Mouse (Mus musculus): Measurements from ENCODE around the gene Olfr967. TPM values are rescaled to one million over a fixed set of nuclear protein-coding genes. Genes with fewer than 3 reads are reported as not detected.
"Not testable (repeated sequence)": the region's sequence is repeated elsewhere in the genome, so short reads cannot be mapped to it uniquely, and the experiment has no call there.

Gene Olfr967
- total RNA-seq (2021) = not detected

DNA sequence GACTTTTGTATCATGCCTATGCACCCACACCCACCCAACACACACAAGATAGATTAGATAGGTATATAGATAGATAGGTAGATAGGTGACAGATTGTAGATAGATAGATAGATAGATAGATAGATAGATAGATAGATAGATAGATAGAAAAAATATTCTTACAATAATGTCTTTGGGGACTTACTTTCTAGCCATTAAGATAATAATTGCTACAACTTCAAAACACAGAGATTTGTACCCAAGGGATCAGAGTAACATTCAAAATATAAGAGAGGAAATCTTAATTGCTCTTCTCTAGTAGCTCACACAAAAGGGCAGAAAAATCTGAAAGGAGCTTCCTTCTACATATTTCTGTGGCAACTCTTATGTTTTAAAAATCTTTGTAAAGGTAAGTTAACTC lies at the start of gene Olfr967:
Gene Olfr967 (plus strand): TSS at position 301 of the 400 bp plus-strand sequence.
- DNase-seq (ENCODE audit: low spot score) = no peak
- intact Hi-C loops (cut with DNase I) = no loop called here

DNA sequence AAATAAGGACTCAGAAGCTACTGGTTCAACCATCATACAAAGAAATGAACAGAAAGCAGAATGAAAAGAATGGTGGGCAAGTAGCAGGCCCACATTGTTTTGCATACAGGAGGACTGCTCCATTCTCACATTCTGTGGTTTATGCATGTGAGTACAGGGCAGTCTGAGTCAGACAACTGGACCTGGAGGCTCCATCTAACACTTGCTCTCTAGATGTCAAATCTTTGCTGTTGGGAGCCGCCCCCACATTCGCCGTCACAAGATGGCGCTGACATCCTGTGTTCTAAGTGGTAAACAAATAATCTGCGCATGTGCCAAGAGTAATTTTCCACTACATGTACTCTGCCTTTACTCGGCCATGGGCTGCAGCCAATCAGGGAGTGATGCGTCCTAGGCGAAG lies 44.9 kb upstream of the Olfr967 start:
- intact Hi-C loops (cut with DNase I); DNase-seq (ENCODE audit: low spot score): not testable (repeated sequence)

DNA sequence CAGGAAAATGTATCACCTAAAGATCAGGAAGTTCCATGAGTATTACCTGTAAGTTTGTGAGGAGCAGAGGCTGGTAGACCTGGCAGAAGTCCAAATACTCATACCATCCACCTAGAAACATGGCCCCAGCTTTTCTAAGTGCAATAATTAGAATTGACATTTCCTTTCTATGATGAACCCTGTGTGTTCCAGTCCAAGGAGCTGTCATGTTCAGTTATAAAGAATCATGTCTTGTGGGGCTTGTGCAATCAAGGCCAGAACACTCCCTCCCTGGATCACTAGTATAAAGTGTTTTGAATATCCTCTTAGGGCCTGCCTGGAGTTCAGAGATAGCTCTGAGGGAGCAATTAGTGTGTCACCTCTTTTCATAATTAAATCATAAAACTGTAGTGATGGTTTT lies 39.0 kb upstream of the Olfr967 start, which contains the start of gene Olfr149:
Gene Olfr149 (minus strand): TSS at position 101 of the 400 bp plus-strand sequence.
- intact Hi-C loops (cut with DNase I) = no loop called here
- no peak for DNase-seq (ENCODE audit: low spot score)

DNA sequence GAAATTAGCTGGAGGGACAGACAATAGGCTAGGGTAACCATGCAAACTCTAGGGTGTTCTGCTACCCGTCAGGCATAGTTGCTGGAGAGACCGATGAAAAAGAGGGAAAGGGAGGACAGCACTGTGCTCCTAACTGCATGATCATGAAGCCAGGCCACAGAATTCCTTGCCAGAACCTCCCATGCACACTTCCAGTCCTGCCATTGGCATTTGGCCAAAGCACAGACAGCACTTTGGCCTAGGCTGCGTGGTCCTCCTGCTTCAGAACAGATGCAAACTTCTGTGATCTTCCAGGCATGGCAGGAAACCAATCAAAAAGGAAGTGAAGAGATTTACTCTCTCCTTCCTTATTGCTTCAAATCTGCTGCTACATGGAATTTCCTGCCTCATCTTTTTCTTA lies 37.1 kb upstream of the Olfr967 start:
- intact Hi-C loops (cut with DNase I) = no loop called here
- DNase-seq (ENCODE audit: low spot score) = no peak

DNA sequence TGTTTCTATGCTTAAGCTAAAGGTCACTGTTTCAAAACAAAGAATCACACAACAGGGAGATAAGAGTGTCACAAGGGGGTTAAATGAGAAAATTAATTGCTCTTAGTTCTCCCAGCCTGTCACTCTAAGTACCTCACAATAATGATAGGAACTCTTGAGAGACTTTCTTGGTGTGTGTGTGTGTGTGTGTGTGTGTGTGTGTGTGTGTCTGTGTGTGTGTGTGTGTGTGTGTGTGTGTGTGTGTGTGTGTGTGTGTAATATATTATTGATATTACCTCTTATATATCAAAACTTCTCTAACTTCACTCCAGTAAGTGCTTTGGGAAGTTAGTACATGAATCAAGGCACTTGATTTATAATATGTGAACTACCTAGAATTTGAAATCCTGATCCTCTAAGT lies 35.0 kb upstream of the Olfr967 start, which contains the start of gene Olfr965:
Gene Olfr965 (plus strand): TSS at position 301 of the 400 bp plus-strand sequence.
- no peak for DNase-seq (ENCODE audit: low spot score)
- intact Hi-C loops (cut with DNase I) = no loop called here

DNA sequence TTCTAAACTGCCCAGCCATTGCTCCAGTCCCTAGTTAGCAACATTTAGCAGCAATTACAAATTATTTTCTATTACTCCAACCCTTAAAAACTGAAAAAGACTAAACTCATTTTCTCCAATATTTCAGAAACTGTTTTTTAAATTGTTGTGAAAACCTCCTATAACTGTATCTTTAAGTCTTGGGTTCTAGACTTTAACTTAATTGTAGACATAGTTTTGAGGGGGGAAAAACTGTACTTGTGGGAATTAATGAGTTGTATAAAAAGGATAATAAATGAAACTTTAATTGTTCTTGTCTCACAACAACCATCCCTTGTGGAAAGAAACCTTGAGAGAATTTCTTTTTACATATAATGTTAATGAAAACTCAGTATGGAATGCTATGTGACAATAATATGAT lies 15.4 kb upstream of the Olfr967 start, which contains the start of gene Olfr150:
Gene Olfr150 (plus strand): TSS at position 301 of the 400 bp plus-strand sequence.
- intact Hi-C loops (cut with DNase I) = no loop called here
- no peak for DNase-seq (ENCODE audit: low spot score)

DNA sequence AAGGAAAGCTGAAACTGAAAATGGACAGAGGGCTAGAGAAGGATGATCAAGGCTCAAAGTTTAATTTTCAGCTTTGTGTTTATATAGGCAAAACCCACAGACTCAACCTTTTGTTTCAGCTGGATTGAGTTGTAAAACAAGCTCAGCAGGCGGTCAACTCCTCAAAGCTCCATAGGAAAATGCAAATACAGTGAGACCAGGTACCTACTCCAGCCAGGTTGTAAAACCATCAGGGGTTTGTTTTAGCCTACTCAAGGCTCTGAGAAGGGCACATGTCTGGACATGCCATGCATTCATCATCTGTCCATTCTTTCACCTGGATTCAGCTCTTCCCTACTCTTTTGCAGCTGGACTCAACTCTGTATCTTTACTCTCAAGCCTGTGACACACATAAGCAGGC lies 5.3 kb upstream of the Olfr967 start:
- intact Hi-C loops (cut with DNase I) = no loop called here
- no peak for DNase-seq (ENCODE audit: low spot score)

DNA sequence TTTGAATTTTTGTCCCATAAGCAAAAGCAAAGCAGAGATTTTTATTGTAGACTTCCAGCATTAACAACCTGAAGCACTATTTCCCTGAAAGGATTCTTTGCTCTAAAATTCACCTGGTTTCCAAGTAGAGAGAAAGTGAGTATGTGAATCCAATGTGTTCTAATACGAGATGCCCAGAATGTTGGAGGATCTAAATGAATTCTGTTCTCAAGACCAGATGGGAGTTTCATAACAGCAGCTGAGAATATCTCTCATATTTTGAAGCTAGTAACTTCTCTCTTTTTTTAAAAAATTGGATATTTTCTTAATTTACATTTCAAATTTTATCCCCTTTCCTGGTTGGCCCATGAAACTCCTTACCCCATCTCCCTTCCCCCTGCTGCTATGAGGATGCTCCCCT lies 379 bp downstream of the Olfr967 start:
- intact Hi-C loops (cut with DNase I) = no loop called here
- no peak for DNase-seq (ENCODE audit: low spot score)

DNA sequence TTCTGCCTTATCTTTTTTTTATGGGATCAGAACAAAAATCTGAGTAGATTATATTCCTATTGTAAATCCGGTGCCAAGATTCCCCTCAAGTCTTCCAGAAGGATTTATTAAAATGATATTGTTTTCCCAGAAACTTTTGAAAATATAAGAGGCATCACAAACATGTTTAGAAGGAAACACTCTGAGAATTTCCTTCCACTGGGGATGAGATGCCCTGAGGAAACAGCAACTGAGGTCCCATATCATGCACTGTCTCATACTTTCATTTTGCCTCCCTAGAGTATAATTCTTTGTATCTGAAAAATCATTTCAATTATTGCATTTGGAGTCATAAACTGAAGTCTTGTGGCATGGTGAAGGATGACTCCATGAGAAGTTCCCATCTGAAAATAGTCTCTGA lies 37.1 kb downstream of the Olfr967 start, which contains the start of gene Olfr968:
Gene Olfr968 (minus strand): TSS at position 101 of the 400 bp plus-strand sequence.
- intact Hi-C loops (cut with DNase I) = no loop called here
- DNase-seq (ENCODE audit: low spot score) = no peak

DNA sequence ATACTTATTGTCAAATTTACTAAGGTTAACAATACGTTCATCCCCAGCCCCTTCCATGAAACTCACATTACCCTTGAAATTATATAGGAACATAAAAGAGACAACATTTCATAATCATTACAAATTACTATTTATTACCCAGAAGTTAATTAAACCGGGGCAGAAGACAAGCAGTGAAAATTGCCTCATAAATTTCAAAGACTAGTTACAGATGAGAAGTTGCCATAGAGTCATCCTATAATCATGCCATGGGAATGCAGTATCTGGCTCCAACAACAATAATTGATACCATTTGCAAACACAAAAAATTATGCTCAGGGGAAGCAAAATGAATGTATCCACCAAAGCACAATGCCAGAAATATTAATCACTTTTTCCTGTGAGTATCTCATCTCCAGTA lies 44.5 kb downstream of the Olfr967 start, which contains the start of gene Olfr969:
Gene Olfr969 (plus strand): TSS at position 388 of the 400 bp plus-strand sequence.
- no peak for DNase-seq (ENCODE audit: low spot score)

More for the DNA sequence above, 44.5 kb downstream of the Olfr967 start, which contains the start of gene Olfr969:
- intact Hi-C loops (cut with DNase I) = no loop called here

Other genes starting within 250 kb of the Olfr967 start
- gene Olfr957, start 230.4 kb upstream of the Olfr967 start, total RNA-seq (2021) = not detected
- gene Olfr958, start 192.2 kb upstream of the Olfr967 start, total RNA-seq (2021) = not detected
- gene Olfr959, start 170.7 kb upstream of the Olfr967 start, total RNA-seq (2021) = not detected
- gene AW551984, start 141.8 kb upstream of the Olfr967 start, total RNA-seq (2021) = under 1 TPM; 0.36 to 0.78 TPM
- not detected for gene Olfr148, start 135.6 kb upstream of the Olfr967 start, total RNA-seq (2021)
- not detected for gene Olfr960, start 124.9 kb upstream of the Olfr967 start, total RNA-seq (2021)
- not detected for gene Olfr961, start 101.2 kb upstream of the Olfr967 start, total RNA-seq (2021)
- gene Olfr963, start 79.0 kb upstream of the Olfr967 start, total RNA-seq (2021) = not detected
- not detected for gene Olfr149, start 39.1 kb upstream of the Olfr967 start, total RNA-seq (2021)
- gene Olfr965, start 34.9 kb upstream of the Olfr967 start, total RNA-seq (2021) = not detected
- not detected for gene Olfr150, start 15.3 kb upstream of the Olfr967 start, total RNA-seq (2021)
- not detected for gene Olfr968, start 37.0 kb downstream of the Olfr967 start, total RNA-seq (2021)
- gene Olfr969, start 44.7 kb downstream of the Olfr967 start, total RNA-seq (2021) = not detected
- gene Olfr970, start 62.6 kb downstream of the Olfr967 start, total RNA-seq (2021) = not detected
- gene Olfr971, start 90.6 kb downstream of the Olfr967 start, total RNA-seq (2021) = not detected
- gene Olfr972, start 120.2 kb downstream of the Olfr967 start, total RNA-seq (2021) = not detected
- not detected for gene Olfr229, start 161.1 kb downstream of the Olfr967 start, total RNA-seq (2021)
- gene Olfr974, start 191.3 kb downstream of the Olfr967 start, total RNA-seq (2021) = not detected
- not detected for gene Olfr975, start 205.8 kb downstream of the Olfr967 start, total RNA-seq (2021)
- gene Olfr976, start 214.9 kb downstream of the Olfr967 start, total RNA-seq (2021) = not detected
- not detected for gene Olfr978, start 245.9 kb downstream of the Olfr967 start, total RNA-seq (2021)

All from heart, postnatal 25 days (tissue).